Mouse (Mus musculus): ENCODE results near the gene Rybp. TPM values are rescaled to one million over a fixed set of nuclear protein-coding genes. Genes with fewer than 3 reads are reported as not detected.

Gene Rybp
- 15.7 and 56.3 TPM in 2 replicates for polyA plus RNA-seq (2012; rRNA removed; ENCODE audit: low replicate concordance)

DNA sequence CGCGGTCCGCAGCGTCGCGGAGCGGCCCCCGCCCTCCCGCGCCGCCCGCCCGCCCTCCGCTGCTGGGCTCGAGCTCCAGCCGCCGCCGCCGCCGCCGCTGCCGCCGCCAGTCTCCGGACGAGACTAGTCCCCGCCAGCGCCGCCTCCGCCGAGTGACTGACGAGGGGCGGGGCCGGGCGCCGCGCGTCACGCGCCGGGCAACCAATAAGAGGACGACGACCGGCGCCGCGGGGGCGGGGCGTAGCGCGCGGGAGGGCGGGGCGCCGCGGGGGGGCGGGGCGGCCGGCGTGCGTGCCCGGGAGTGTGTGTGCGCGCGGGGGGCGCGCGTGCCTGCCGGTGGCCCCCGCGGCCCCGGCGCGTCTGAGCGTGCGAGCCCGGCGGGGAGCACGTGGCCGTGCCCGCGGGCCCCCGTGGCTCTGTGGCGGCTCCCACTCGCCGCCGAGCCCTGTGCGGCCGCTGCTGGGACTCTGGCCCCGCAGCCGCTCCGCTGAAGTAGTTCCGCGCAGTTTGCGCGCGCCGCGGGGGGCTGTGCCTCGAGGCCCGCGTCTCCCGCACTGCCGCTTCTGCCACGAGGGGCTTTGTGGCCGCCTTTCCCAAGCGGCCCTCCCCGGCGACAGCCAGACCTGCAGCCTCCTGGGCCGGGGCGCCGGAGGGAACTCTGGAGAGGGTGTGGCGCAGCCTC, at the start of gene Rybp:
Gene Rybp, minus strand, starts transcription at position 152 of the 682 bp plus-strand sequence.

